9 mouse cellular contexts compared by ENCODE assay signal in genomic region chr5:112824376-112824775, GRCm38 (mm10).
DNase-seq lines count a peak whose midpoint lies in the region; ATAC-seq and TF ChIP-seq lines count a peak whose summit lies in the region.
"Had no signal": no experiment of that assay in that cellular context is flagged by ENCODE, and none has a peak within 500 bp of the region (broad histone marks: within the 10 kb centered on the region; RNA-seq: fewer than 3 reads in every experiment).

No protein-coding gene starts in this region.

- WGBS in hindbrain, embryonic 14.5 days, result 44% methylated on average over 13 of the region's 13 CpGs
- 43% methylated on average over 13 of the region's 13 CpGs for WGBS in midbrain, embryonic 11.5 days

- peaks cover 14% of the 10 kb centered on the region for H3K4me1 ChIP-seq in hindbrain, embryonic 14.5 days (replicated peaks; ENCODE audit: control insufficient read depth, insufficient read depth, low read length)
- H3K4me1 ChIP-seq in midbrain, embryonic 11.5 days (ENCODE audit: control insufficient read depth, insufficient read depth, low read length), result peaks cover 16% of the 10 kb centered on the region
- H3K4me1 ChIP-seq: embryonic facial prominence, embryonic 13.5 days had no signal

- peak; percentile 41 for DNase-seq in gastrocnemius, postnatal 10 days
- DNase-seq in gastrocnemius, adult 8-10 months (ENCODE audit: low spot score in 2 of 2), result no peak
- DNase-seq in WW6 (ENCODE audit: low read depth, low spot score), result peak; percentile 24
- DNase-seq in hindbrain, embryonic 14.5 days (ENCODE audit: low spot score), result no peak
- peak; percentile 91 for DNase-seq in midbrain, embryonic 11.5 days (ENCODE audit: low spot score, missing footprints)
- no peak for DNase-seq in cerebellum, postnatal 14 days
- no peak for DNase-seq in gastrocnemius, adult 2 months
- DNase-seq in heart, adult 8-10 months (ENCODE audit: low spot score), result no peak

- H3K9ac ChIP-seq in hindbrain, embryonic 14.5 days, result no peak overlapping the region
- H3K9ac ChIP-seq in midbrain, embryonic 11.5 days (ENCODE audit: low read length), result no peak overlapping the region
- H3K9ac ChIP-seq: embryonic facial prominence, embryonic 13.5 days had no signal

- no peak overlapping the region for H3K4me3 ChIP-seq in hindbrain, embryonic 14.5 days (replicated peaks; ENCODE audit: low read length)
- H3K4me3 ChIP-seq in midbrain, embryonic 11.5 days (ENCODE audit: low read depth, low read length), result no peak overlapping the region
- H3K4me3 ChIP-seq in gastrocnemius, adult 2 months, result no peak overlapping the region
- H3K4me3 ChIP-seq: embryonic facial prominence, embryonic 13.5 days had no signal

- no peaks in the 10 kb centered on the region for H3K9me3 ChIP-seq in hindbrain, embryonic 14.5 days (ENCODE audit: control insufficient read depth, low read length)
- H3K9me3 ChIP-seq in midbrain, embryonic 11.5 days (ENCODE audit: control insufficient read depth, low read length), result no peaks in the 10 kb centered on the region
- H3K9me3 ChIP-seq: embryonic facial prominence, embryonic 13.5 days had no signal

- intact Hi-C loops in gastrocnemius, adult 2 months (cut with DNase I), result no loop called here

- no peak for ATAC-seq in hindbrain, embryonic 14.5 days (ENCODE audit: low FRiP score)
- 0 out of 2 replicates have a peak, but pooled peaks have one; percentile 25 for ATAC-seq in midbrain, embryonic 11.5 days (ENCODE audit: low FRiP score)

- TF ChIP-seq CTCF in gastrocnemius, adult 2 months (IDR thresholded peaks at IDR 0.05), result no peak

- H3K36me3 ChIP-seq in hindbrain, embryonic 14.5 days (replicated peaks; ENCODE audit: control insufficient read depth, insufficient read depth), result no peaks in the 10 kb centered on the region
- H3K36me3 ChIP-seq in midbrain, embryonic 11.5 days (ENCODE audit: control insufficient read depth, insufficient read depth, low read length), result no peaks in the 10 kb centered on the region
- H3K36me3 ChIP-seq: embryonic facial prominence, embryonic 13.5 days had no signal

- peak overlapping the region; percentile 90 for H3K27ac ChIP-seq in hindbrain, embryonic 14.5 days
- H3K27ac ChIP-seq in midbrain, embryonic 11.5 days (ENCODE audit: low read depth, low read length), result no peak overlapping the region
- no peak overlapping the region for H3K27ac ChIP-seq in gastrocnemius, adult 2 months
- H3K27ac ChIP-seq: embryonic facial prominence, embryonic 13.5 days had no signal

- H3K27me3 ChIP-seq in hindbrain, embryonic 14.5 days (ENCODE audit: control insufficient read depth, insufficient read depth, low read length), result no peaks in the 10 kb centered on the region
- no peaks in the 10 kb centered on the region for H3K27me3 ChIP-seq in midbrain, embryonic 11.5 days (ENCODE audit: control insufficient read depth, insufficient read depth, low read length)
- H3K27me3 ChIP-seq: embryonic facial prominence, embryonic 13.5 days had no signal

- no peak overlapping the region for H3K4me2 ChIP-seq in hindbrain, embryonic 14.5 days (replicated peaks)
- no peak overlapping the region for H3K4me2 ChIP-seq in midbrain, embryonic 11.5 days
- H3K4me2 ChIP-seq: embryonic facial prominence, embryonic 13.5 days had no signal

Comparison
In these comparisons a context has a peak if more than half of its experiments do, and no peak if none do; other contexts are left out.
1. DNase-seq: peak in gastrocnemius, postnatal 10 days (single experiment), WW6 (single experiment) and midbrain, embryonic 11.5 days (single experiment); none in gastrocnemius, adult 8-10 months (0 of 2), hindbrain, embryonic 14.5 days (single experiment), cerebellum, postnatal 14 days (0 of 2), gastrocnemius, adult 2 months (single experiment) and heart, adult 8-10 months (single experiment).